Mouse (Mus musculus) activated CD4-positive, CD25-positive, alpha-beta regulatory T cell, adult 4 months (primary cell): Measurements from ENCODE around the gene Kcmf1. TPM values are rescaled to one million over a fixed set of nuclear protein-coding genes. Genes with fewer than 3 reads are reported as not detected.

Experiments used
- ATAC-seq: one replicate; pipeline ENCODE4 v1.8.0; 2017
- polyA plus RNA-seq, 2 experiments: library from polyadenylated mRNA; unstranded; fragments of 100-300 nt; shearing (Covaris generic); gene quantifications; one replicate each; pipeline ENCODE4 v1.2.1; 2017

The Kcmf1 gene
- 10 to 100 TPM; 10.1 to 12.0 TPM for polyA plus RNA-seq

DNA sequence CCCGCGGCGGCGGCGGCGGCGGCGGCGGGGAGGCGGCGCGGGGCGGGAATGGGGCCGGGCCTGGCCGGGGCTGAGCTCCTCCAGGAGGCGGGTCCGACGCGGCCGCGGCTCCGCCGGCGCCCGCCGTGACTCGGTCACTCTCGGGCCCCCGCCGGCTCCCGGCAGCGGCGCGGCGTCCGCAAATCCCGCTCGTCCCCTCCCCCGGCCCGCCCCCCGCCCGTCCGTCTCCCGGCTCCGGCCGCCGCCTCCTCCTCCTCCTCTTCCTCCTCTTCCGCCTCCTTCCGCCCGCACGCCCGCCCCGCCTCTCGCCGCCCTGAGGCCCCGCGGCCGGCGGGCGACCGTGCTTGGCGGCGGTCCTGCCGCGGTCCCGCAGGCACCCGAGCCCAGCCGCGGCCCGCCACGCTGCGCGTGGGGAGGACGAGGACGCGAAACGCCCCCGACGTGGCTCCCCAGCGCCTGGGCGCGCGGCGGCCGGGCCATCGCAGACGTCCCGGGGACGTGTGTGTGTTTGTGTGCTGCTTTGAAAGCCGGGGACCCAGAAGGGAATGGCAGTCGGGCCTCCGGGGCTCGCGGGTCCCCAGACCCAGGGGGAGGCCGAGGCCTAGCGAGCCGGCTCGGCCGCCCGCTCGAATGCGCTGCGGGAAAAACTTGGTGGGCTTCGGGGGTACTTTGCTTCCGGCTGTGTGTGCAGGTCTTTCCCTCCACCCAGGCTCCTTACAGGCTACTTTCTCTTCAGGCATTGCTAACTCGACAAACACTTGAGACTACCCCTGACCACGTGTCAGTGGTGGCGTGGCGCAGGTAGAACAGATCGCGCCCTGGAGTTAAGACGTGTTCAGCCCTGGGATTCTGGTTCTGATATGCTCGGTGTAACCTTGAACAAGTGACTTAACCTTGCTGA is at the start of gene Kcmf1:
Kcmf1 (minus strand) TSS at position 199 of the 901 bp plus-strand sequence.
- ATAC-seq: peak; percentile 68

DNA sequence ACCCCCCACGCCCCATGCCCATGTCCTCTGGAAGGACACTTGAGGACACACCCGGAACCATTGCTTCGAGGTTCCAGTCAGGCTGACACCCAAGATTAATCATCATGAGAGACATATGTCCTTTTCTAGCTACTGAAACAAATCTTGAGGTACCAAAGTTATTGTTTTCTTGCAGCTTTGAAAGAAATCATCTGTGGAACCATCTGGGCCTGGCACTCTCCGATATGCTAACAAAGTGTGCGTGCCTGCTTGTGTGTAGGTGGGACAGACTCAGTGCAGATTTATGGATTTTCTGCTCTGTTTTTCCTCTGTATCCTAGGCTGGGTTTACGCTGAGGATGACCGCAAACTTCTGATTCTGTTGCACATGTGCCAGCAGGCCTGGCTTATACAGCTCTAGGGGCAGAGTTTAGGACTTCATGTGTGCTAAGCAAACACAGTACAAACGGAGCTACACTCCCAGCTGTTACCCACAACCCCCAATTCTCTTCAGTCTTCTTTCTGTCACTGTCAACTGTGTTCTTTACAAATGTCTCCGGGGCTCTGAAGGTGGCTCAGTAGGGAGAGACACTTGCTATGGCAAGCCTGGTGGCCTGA is 49.5 kb upstream of the Kcmf1 start:
- no peak for ATAC-seq

DNA sequence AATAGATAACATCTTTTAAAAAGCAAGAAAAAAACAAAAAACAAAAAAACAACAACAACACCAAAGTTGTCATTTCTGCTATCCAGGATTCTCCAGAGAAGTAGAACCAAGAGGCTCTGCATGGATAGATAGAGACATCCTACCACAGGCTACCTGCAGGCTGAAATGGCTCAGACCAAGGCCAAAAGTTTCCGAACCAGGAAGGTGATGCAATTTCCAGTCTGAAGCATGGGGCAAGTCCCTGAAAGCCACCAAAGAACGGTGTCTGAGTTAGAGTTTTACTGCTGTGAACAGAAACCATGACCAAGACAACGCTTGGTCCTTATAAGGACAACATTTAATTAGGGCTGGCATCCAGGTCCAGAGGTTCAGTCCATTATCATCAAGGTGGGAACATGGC is 48.6 kb upstream of the Kcmf1 start:
- ATAC-seq: no peak

DNA sequence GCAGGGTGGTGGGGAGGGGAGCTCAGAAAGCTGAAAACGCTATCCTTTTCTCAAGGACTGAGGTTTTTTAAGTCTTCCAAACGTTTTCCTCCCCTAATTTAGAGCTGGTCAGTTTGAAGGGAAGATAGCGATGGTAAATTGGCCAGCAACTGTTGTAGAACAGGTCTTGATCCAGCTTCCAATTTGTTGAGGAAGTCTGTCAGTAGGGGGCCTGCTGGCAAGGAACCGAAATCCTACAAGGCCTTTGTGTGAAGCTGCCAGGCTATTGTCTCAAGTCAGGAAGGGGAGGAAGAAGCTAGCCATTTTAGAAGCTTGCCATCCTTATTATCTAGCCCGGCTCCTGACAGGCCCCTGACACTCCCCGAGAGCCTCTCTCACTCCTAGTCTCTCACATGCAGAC is 48.2 kb upstream of the Kcmf1 start:
- ATAC-seq: no peak

DNA sequence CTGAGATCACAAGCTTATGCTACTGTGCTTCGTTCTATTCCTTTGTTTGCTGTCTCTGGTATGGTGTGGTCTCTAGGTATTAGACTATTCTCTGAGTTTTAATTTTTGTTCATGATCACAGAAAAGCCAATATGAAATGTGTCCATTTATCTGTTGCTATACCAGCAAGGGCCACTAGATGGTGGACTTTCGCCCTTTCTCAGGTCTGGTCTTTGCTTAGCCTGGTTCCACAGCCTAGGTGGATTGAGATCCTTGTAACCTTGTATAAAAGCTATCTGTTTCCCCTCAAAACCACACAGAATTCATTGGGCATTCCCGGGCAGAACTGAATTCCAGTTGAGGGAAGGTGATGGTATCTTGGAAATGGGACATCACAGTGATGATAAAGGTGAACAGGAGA is 40.7 kb upstream of the Kcmf1 start:
- peak; percentile 52 for ATAC-seq

DNA sequence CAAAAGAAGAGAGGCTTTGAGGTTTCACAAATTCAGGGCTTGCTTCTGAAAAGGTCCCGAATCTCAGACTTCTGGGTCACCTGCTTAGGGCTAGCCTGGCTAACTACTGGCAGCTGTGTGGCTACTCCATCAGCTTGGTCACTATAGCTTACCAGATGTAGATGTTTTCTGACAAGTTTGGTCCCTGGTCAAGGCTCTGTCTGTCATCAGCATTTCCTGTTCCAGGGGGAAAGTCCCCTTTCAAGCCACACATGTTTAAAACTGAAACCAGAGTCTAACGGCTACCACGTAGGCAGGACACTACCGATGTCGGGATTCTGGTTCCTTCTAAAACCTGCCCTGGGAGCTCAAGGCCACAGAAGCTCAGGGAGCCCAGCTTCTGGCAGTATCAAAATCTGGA is 38.1 kb upstream of the Kcmf1 start:
- ATAC-seq: peak; percentile 84

DNA sequence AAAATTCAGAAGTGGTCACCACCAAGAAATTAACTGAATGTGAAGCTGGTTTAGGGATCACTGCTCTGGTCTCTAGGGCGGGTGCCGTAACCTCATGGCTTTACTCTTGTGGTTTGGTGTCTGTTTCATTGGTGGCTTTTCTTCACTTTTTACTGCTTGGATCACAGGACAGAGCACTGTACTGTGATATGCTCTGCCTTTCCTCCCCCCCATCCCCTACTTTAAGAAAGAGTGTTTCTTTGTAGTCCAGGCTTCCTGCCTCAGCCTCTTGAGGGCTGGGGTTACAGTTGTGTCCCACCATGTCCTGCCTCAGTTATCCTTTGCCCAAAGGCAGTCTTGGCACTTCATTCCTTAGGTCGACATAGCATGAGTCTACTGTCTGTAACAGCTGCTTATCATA is 37.7 kb upstream of the Kcmf1 start:
- ATAC-seq: peak; percentile 56

DNA sequence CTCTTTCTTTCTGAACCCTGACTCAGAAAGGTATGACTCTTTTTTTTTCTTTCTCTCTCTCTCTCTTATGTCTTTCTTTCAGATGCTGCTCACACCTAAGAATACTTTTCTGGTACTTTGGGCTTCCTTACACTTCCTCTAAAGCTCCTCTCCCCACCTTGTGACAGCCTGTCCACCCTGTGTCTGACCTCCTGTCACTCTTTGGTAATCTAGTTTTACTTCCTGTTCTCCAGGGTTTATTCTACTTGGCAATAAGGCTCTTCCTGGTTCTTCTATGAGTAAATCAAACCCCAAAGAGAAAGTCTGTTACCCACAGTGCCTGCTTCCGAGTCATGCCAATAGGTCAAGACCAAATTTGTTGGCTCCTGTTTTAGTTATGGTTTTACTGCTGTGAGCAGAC is 33.2 kb upstream of the Kcmf1 start:
- ATAC-seq: no peak

DNA sequence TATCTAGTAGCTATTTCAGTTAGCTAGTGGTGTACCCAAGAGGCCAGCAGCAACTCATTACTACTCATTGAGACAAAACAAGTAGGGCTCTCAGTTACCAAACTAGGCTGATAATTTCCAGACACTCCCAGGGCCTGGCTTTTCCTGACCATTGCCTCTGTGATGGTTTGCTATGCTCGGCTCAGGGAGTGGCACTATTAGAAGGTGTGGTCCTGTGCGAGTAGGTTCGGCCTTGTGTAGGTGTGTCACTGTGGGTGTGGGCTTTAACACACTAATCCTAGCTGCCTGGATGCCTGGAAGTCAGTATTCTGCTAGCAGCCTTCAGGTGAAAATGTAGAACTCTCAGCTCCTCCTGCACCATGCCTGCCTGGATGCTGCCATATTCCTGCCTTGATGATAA is 31.8 kb upstream of the Kcmf1 start:
- ATAC-seq: no peak

DNA sequence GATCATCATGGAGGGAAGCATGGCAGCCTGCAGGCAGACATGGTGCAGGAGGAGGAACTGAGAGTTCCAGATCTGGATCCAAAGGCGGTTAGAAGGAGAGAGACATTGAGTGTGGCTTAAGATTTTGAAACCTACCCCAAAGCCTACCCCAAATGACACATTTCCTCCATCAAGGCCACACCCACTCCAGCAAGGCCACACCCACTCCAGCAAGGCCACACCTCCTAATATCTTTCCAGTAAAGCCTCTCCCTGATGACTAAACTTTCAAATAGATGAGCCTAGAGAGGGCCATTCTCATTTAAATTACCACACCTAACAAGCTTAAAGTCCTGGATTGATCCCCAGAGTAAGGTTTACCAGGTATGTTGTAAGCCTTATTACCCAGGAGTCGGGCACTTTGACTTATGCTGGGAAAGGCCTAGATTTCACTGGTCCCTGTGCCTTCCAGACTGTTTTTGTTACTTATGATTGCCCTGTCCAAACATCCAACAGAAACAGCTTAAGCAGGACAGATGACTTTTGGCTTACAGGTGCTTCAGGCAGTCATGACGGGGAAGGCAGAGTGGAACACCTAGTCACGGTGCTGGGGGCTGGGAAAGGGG is 30.1 kb upstream of the Kcmf1 start:
- no peak for ATAC-seq

DNA sequence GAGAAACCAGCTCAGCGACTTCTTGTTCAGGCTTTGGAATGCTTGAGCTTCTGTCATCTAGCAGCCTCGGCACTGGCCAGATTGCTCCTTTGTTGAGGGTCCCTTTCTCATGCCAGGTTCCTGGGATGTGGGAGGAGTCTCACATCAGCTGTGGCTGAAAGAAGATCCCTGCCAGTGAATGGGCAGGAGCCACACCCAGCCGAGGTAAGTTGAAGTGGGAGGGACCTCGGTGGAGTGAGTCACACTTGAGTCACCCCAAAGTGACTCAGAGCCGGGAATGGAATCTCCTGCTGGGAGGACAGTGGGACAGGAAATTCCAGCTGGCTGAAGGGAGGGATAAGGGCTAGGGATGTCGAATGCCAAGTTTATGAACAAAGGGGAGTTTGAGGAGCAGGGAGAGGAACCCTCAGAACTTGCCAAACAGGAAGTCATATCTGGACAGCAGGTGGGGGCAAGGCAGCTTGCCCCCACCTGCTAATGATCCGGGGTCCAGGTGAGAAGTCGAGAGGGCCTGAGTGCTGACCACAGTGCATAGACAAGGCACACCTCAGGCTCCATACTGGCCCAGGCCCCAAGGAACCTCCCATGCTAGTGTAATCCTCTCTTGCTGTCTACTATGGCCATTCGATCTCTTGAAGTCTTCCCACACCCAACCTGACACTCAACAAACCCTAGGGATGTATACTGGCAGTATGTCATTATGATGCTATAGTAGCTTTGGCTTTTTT is 27.1 kb upstream of the Kcmf1 start:
- no peak for ATAC-seq

DNA sequence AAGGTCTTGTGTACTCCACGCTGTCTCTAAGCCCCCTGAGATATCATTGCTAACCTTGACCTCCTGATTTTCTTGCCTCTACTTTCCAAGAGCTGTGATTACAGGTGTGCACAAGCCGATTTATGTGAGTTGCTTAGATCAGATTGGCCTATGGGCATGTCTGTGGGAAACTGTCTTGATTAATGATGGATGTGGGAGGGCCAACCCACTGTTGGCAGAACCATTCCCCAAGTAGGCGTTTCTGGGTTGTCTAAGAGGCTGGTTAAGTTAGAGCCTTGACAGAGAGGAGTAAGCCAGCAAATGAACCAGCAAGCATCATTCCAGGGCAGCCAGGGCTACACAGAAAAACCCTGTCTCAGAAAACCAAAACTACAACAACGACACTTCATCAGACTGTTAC is 26.3 kb upstream of the Kcmf1 start:
- no peak for ATAC-seq

DNA sequence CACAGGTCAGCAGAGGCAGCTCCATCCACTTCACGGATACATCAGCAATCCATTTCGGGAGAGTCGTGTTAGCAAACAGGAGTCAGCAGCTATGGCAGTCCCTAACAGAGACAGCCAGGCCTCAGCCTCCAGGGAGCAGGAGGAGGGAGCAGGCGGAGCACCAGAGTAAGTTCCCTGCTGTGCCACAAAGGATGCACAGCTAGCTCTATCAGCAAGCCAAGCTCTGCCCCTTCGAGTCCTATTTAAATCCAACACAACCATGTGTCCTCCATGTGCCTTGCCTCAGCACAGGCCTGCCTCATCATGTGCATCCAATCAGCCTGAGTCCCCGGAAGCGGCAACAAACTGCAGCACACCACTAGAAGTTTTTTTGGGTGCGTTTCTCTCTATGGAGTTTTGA is 23.6 kb upstream of the Kcmf1 start:
- ATAC-seq: no peak

DNA sequence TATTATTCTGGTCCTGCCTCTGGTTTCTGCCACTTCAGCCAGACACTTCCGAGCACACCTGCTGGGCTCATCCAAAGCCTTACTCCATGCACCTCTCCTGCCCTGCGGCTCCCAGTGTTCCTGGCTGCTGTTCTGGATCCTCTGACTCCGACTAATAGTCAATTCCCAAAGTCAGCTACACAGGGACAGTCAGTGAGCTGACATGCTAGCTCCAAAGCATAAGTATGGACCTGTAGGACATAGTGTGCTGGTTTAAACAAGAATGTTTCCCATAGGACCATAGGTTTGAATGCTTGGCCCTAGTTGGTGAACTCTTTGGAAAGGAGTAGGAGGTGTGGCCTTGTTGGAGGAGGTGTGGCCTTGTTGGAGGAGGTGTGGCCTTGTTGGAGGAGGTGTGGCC is 21.3 kb upstream of the Kcmf1 start:
- no peak for ATAC-seq

DNA sequence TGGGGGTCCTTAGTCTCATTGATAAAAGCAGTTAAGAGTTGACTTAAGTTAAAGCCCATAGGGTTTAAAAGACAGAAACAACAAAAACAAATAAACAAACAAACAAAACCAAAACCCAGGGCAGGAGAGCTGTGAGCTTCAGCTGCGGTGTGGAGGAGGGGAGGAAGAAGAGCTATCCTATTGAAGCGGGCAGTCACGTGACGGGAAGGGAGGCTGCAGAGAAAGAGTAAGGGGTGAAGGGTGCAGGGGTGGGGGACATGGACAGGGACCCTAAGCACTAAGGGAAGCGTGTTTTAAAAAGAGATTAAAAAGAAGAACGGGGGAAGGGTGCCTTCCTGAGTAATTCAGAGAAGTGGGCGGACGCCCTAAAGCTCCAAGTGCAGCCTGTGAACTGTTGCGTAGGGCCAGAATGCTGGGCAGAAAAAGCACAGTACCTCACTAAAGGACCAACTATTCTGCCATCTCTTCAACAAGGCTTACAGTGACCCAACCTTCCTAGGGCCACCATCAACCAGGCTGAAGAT is 18.8 kb upstream of the Kcmf1 start:
- ATAC-seq: no peak

DNA sequence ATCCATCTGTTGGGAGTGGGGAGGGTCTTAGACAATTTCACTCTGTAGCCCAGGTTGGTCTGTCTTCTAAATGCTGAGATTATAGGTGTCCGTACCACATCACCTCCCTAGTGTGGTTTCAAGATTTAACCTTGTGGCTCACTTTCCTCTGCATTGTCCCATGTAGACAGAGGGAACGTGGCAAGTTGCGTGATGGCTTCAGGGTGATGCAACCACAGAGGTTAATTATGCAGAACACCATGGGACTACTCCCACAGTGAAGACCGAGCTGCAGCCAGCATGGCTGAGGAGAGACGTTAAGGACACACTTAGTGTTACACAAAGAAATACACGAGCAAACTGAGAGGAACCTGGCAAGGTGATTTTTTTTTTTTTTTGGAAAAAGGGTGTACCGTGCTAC is 16.6 kb upstream of the Kcmf1 start:
- ATAC-seq: no peak

DNA sequence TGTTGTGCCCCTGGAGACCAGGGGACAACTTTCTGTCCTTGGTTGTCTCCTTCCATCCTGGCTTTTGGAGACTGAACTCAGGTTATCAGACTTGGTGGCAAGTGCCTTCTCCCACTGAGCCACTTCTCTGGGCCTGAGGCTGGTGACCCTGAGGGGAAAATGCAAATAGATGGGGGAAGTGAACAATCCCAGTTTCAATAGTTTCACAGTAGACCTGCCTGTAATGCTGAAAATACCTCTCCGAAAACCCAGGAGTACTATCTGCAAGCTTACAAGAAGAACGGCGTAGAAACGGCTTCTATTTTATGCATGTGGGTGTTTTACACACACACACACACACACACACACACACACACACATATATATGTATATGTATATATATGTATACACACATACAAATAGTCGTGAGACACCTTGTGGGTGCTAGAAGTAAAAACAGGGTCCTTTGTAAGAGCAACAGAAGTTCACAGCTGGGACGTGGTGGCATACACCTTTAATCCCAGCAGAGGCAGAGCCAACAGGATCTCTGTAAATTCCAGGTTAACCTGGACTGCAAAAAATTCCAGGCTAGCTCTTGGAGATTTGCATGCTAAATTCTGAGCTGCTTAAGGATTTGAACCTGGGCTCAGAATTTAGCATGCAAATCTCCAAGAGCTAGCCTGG is 14.4 kb upstream of the Kcmf1 start:
- no peak for ATAC-seq

DNA sequence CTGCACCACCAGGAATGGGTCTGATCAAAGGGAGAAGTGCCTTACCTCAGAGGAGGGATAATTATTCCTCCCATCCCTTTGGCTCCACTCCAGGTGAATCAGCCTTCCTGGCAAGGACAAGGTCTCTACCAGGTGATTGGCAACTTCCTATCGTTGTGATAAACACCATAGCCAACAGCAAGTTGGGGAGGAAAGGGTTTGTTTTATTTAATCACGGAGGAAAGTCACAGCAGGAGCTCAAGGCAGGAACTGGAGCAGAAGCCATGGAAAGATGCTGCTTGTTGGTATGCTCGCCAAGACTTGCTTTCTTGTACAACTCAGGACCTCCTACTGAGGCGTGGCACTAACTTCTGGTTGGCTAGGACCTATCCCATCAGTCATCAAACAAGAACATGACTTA is 11.5 kb upstream of the Kcmf1 start:
- ATAC-seq: no peak

DNA sequence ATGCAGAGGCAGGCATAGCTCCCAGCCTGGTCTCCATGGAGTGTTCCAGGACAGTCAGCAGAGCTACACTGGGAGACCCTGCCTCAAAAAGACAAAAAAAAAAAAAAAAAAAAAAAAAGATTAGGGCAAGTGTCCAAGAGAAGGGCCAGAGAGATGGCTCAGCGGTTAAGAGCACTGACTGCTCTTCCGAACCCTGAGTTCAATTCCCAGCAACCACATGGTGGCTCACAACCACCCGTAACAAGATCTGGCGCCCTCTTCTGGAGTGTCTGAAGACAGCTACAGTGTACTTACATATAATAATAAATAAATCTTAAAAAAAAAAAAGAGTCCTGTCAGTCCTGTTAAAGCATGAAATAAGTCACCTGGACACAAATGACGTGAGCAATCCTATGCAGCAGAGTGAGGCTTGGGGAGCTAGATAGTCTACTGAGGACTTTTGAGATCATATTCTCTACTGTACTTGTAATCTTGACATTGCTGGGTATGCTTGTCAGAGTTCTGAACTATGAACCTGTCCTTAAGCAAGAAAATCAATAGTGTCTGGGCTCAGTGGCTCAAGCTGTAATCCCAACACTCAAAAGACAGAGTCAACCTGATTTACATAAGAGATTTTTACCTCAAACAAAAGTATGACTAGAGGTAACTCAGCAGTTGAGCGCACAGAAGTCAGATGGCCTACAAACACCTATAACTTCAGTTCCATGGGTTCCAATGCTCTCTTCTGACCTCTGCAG is 2.6 kb upstream of the Kcmf1 start:
- ATAC-seq: no peak

DNA sequence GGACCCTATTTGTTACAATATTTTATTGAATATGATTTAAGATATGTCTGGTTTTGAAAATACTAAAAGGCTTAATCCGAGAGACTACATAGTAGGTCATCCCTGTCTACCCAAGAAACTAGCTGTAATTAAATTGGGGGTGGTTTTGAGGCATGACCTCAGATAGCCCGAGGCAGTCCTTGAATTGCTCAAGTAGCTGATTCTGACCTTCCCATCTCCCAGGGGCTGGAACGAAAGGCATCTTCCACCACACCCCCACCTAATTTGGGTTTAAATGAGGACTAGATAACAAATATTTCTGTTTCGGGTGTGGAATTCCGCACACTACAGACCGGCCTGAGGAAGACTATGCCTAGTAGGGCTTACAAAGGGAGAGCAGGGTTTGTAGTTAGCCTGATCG is 1.2 kb upstream of the Kcmf1 start:
- ATAC-seq: no peak

DNA sequence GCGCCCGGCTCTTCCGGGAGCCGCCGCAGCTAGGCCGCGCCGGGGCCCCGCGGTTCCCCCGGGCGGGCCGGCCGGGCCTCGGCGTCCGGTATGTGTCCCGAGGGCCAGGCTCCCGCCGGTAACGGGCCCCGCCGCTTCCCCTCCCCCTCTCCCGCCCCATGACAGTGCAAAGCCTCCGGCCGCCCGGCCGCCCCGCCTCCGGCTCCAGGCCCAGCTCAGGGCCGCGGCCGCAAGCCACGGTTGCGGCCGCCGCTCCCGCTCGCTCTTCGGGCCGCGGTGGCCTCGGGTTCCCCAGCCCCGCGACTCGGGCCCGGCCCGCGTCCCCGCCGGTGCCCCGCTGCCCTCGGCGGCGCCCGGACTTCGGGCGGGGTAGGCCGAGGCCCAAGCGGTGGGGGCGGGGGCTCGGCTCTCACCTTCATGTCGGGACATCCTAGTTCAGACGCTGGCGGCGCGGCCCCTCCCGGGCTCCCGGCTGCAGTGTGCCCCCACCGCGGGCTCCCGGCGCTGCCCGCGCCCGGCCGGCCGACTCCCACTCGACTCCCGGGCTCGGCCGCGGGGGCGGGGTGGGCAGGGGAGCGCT is 488 bp downstream of the Kcmf1 start:
- no peak for ATAC-seq
